Mouse (Mus musculus): Measurements from ENCODE around the gene Gm21725. TPM values are rescaled to one million over a fixed set of nuclear protein-coding genes. Genes with fewer than 3 reads are reported as not detected.

The Gm21725 gene
- not detected in 2 replicates for polyA plus RNA-seq (2012; rRNA removed; ENCODE audit: low replicate concordance)

GRCm38 (mm10) chrY:13348963-13349362 lies at the start of gene Gm21725:
TSS of gene Gm21725 (minus strand) at chrY:13349063.

Other genes starting within 250 kb of the Gm21725 start
- not detected in 2 replicates for gene Gm21891, start 215.6 kb downstream of the Gm21725 start, polyA plus RNA-seq (2012; rRNA removed; ENCODE audit: low replicate concordance)
- not detected in 2 replicates for gene Gm21425, start 187.1 kb downstream of the Gm21725 start, polyA plus RNA-seq (2012; rRNA removed; ENCODE audit: low replicate concordance)
- gene Gm21828, start 125.1 kb downstream of the Gm21725 start, polyA plus RNA-seq (2012; rRNA removed; ENCODE audit: low replicate concordance) = not detected in 2 replicates
- not detected in 2 replicates for gene Gm21440, start 96.7 kb downstream of the Gm21725 start, polyA plus RNA-seq (2012; rRNA removed; ENCODE audit: low replicate concordance)
- not detected in 2 replicates for gene Gm21454, start 96.6 kb downstream of the Gm21725 start, polyA plus RNA-seq (2012; rRNA removed; ENCODE audit: low replicate concordance)
- gene Gm21866, start 116.5 kb upstream of the Gm21725 start, polyA plus RNA-seq (2012; rRNA removed; ENCODE audit: low replicate concordance) = not detected in 2 replicates
- gene Gm20773, start 145.0 kb upstream of the Gm21725 start, polyA plus RNA-seq (2012; rRNA removed; ENCODE audit: low replicate concordance) = not detected in 2 replicates